Mouse (Mus musculus) inflammation-experienced regulatory T-cells, adult 16 weeks (primary cell): ENCODE measurements around the gene Olfr1186. TPM values are rescaled to one million over a fixed set of nuclear protein-coding genes. Genes with fewer than 3 reads are reported as not detected.

Experiments used
- polyA plus RNA-seq: library from polyadenylated mRNA; unstranded; fragments of 100-300 nt; shearing (Covaris generic); gene quantifications from one replicate; pipeline ENCODE4 v1.2.1, GENCODE M21; 2017

Olfr1186 gene
- not detected for polyA plus RNA-seq

GRCm38 (mm10) chr2:88518251-88518650 lies at the start of gene Olfr1186:
Olfr1186 (plus strand) TSS chr2:88518551.

GRCm38 (mm10) chr2:88483298-88483697 lies 35.1 kb upstream of the Olfr1186 start, which contains the start of gene Olfr1184:
Olfr1184 (plus strand) TSS chr2:88483598.

GRCm38 (mm10) chr2:88493020-88493419 lies 25.3 kb upstream of the Olfr1186 start, which contains the start of gene Olfr1185-ps1:
Olfr1185-ps1 (plus strand) TSS chr2:88493320.

GRCm38 (mm10) chr2:88556635-88557034 lies 38.3 kb downstream of the Olfr1186 start, which contains the start of gene Olfr1188:
Olfr1188 (plus strand) TSS chr2:88556935.

Other genes with a start within 250 kb of the Olfr1186 start
- not detected for gene Olfr1173, start 238.7 kb upstream of the Olfr1186 start, polyA plus RNA-seq
- gene Olfr1174-ps, start 203.4 kb upstream of the Olfr1186 start, polyA plus RNA-seq: not detected
- gene Olfr1175-ps, start 191.3 kb upstream of the Olfr1186 start, polyA plus RNA-seq: not detected
- not detected for gene Olfr1176, start 181.8 kb upstream of the Olfr1186 start, polyA plus RNA-seq
- gene Olfr1177-ps, start 172.1 kb upstream of the Olfr1186 start, polyA plus RNA-seq: not detected
- gene Olfr1178, start 131.5 kb upstream of the Olfr1186 start, polyA plus RNA-seq: not detected
- gene Olfr1179, start 112.1 kb upstream of the Olfr1186 start, polyA plus RNA-seq: not detected
- gene Olfr1180, start 99.4 kb upstream of the Olfr1186 start, polyA plus RNA-seq: not detected
- gene Olfr1181, start 92.4 kb upstream of the Olfr1186 start, polyA plus RNA-seq: 0.07 TPM
- not detected for gene Gm13757, start 69.4 kb upstream of the Olfr1186 start, polyA plus RNA-seq
- not detected for gene Olfr1183, start 63.7 kb upstream of the Olfr1186 start, polyA plus RNA-seq
- not detected for gene Olfr1184, start 35.0 kb upstream of the Olfr1186 start, polyA plus RNA-seq
- not detected for gene Olfr1185-ps1, start 25.2 kb upstream of the Olfr1186 start, polyA plus RNA-seq
- gene Olfr1188, start 38.4 kb downstream of the Olfr1186 start, polyA plus RNA-seq: not detected
- gene Olfr1189, start 67.9 kb downstream of the Olfr1186 start, polyA plus RNA-seq: not detected
- not detected for gene Olfr1191-ps1, start 122.0 kb downstream of the Olfr1186 start, polyA plus RNA-seq
- gene Olfr1192-ps1, start 130.0 kb downstream of the Olfr1186 start, polyA plus RNA-seq: not detected
- not detected for gene Olfr1193, start 157.1 kb downstream of the Olfr1186 start, polyA plus RNA-seq
- 0.11 TPM for gene Olfr1195, start 170.6 kb downstream of the Olfr1186 start, polyA plus RNA-seq
- gene Olfr1196, start 186.0 kb downstream of the Olfr1186 start, polyA plus RNA-seq: not detected
- not detected for gene Olfr1197, start 213.8 kb downstream of the Olfr1186 start, polyA plus RNA-seq
- gene Olfr1198, start 232.8 kb downstream of the Olfr1186 start, polyA plus RNA-seq: not detected
- not detected for gene Olfr1199, start 241.9 kb downstream of the Olfr1186 start, polyA plus RNA-seq